Mouse (Mus musculus): Measurements from ENCODE around the gene Pfdn4.

GRCm38 (mm10) chr2:170447651-170448050 lies 48.6 kb upstream of the Pfdn4 start:
- no peak for TF ChIP-seq POLR2A (IDR thresholded peaks at IDR 0.05; ENCODE audit: borderline replicate concordance, low read depth, low read length)
- no peak for TF ChIP-seq CTCF (IDR thresholded peaks at IDR 0.05; ENCODE audit: low read depth, low read length)

Data from bone marrow macrophage, adult 2 months (primary cell).